14 mouse cellular contexts compared by ENCODE assay signal in the genomic region with DNA sequence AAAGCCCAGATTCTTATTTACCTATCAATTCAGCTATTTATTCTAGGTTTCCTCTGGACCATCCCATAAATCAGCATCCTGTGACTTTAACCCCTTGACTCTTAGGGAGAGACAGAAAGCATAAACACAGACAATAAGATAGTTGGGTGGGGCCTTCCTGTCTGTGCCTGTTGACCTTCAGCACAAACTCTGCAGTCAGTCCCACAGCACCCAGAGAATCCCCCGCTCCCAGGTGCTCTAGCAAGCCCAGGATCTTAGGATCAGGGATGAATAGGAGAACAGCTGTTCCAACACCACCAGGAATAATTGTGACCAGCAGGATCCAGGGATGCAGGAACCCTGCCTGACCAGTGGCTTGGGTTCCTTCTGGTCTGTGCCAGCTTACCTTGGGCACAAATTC.
"Had no signal": no experiment of that assay in that cellular context is flagged by ENCODE, and none has a peak within 500 bp of the region (broad histone marks: within the 10 kb centered on the region; RNA-seq: fewer than 3 reads in every experiment).

No protein-coding gene starts in this region.

- H3K4me3 ChIP-seq: midbrain, embryonic 10.5 days; midbrain, embryonic 12.5 days; midbrain, embryonic 15.5 days; neural tube, embryonic 12.5 days; stomach, embryonic 15.5 days had no signal

- H3K27me3 ChIP-seq: midbrain, embryonic 12.5 days; midbrain, embryonic 15.5 days; neural tube, embryonic 12.5 days; stomach, embryonic 15.5 days had no signal

- H3K27ac ChIP-seq: macrophage; midbrain, embryonic 10.5 days; midbrain, embryonic 12.5 days; midbrain, embryonic 15.5 days; neural tube, embryonic 12.5 days; stomach, embryonic 15.5 days had no signal

- H3K9me3 ChIP-seq: midbrain, embryonic 10.5 days; midbrain, embryonic 15.5 days; neural tube, embryonic 12.5 days; stomach, embryonic 15.5 days had no signal

- H3K9ac ChIP-seq: lung, embryonic 14.5 days; midbrain, embryonic 12.5 days; midbrain, embryonic 15.5 days; neural tube, embryonic 12.5 days; stomach, embryonic 15.5 days had no signal

- ATAC-seq: midbrain, embryonic 15.5 days had no signal

- H3K36me3 ChIP-seq: midbrain, embryonic 10.5 days; midbrain, embryonic 12.5 days; midbrain, embryonic 15.5 days; neural tube, embryonic 12.5 days; stomach, embryonic 15.5 days had no signal

- H3K4me1 ChIP-seq: midbrain, embryonic 10.5 days; midbrain, embryonic 12.5 days; midbrain, embryonic 15.5 days; neural tube, embryonic 12.5 days; stomach, embryonic 15.5 days had no signal

- DNase-seq: lung, adult 18-20 months; lung, embryonic 14.5 days; lung, postnatal 10 days; lung, postnatal 36 days; right cerebral cortex, postnatal 14 days; thymus, adult 18-20 months; thymus, postnatal 14 days; thymus, postnatal 36 days had no signal

- H3K4me2 ChIP-seq: lung, embryonic 14.5 days; midbrain, embryonic 12.5 days; midbrain, embryonic 15.5 days; neural tube, embryonic 12.5 days; stomach, embryonic 15.5 days had no signal
